Mouse (Mus musculus): ENCODE data around the gene Trak1. TPM values are rescaled to one million over a fixed set of nuclear protein-coding genes. Genes with fewer than 3 reads are reported as not detected.
A peak's percentile ranks its signal among the peaks of the same experiment; 100 is the strongest.
"Not testable (repeated sequence)": the region's sequence is repeated elsewhere in the genome, so short reads cannot be mapped to it uniquely, and the experiment has no call there.

Trak1 gene
- polyA plus RNA-seq, 1 experiment from 2014 or later: 18.2 TPM

DNA sequence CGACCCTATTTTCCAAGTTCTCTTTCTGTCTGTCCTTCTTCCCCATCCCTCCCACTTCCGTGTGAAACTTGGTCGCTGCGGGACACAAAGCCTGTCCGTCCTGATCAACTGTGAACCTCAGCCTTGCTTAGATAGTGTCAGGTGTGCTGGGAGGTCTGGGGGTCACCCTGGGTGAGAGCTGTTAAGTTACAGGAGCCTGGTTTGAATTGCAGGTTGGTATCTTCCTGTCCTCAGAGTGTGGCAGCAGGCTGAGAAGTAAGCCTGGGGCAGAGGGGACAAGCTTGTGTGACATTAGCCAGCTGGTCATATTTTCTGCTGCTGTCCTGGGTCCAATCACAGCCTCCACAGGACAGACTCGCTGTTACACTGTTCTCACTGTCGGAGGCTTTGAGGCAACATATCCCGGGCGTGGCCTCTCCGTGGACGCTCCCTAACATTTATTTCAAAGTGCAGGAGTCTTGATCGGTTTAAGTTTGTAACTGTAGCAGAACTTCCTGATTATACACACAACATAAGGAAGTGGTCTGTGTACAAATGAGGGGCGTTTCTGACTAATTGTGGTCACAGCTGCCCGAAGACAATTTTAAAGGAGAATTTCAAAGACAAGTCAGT lies 17.3 kb downstream of the Trak1 start:
- Histone ChIP-seq H3K4me1 (peaks cover 83% of the 10 kb centered on the region), H3K9me3 (no peaks in the 10 kb centered on the region), H3K27me3 (ENCODE audit: insufficient read depth, poor library complexity, severe bottlenecking) (no peaks in the 10 kb centered on the region), H3K4me3 (peak overlapping the region; percentile 55), H3K36me3 (peaks cover 6% of the 10 kb centered on the region; the same call in 1 of the 2 replicates), H3K27ac (peak overlapping the region; percentile 88)
- no peak for DNase-seq (ENCODE audit: low spot score)
- WGBS: 18% methylated on average over 14 of the region's 14 CpGs

DNA sequence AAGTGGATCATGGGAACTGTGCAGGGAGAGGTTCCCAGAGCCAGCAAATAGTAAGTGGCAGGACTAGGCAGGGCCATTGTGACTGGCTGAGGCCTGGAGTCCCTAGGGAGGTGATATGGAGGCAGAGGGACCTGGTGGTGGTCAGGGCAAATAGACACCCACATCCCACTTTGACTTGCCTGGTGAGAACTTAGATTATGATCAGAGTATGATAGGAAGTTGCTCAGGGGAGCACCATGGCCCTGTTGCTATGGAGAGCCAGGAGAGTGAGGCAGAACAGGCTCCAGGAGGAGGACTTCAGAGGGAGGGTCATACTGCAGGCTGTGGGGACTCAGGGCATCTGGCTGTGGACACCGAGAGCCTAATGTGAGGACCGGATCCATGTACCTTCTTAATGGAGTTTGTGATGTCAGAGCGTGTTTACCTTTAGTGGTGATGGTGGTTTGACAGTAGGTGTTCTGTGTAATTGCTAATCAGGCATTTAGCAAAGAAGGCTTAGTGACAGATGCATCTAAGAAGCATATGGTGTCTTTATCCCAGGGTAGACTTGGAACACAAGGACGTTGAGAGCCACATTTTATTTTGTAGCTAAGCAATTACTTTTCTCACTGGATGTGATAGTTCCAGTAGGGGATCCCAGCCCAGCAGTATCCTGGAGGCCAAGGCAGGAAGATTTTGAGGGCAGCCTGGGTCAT lies 18.7 kb downstream of the Trak1 start:
- H3K27ac ChIP-seq: peak overlapping the region; percentile 77; the same call in 1 of the 2 replicates
- DNase-seq (ENCODE audit: low spot score): no peak
- peaks cover 10% of the 10 kb centered on the region; the same call in 1 of the 2 replicates for H3K36me3 ChIP-seq
- peaks cover 80% of the 10 kb centered on the region for H3K4me1 ChIP-seq
- H3K9me3 ChIP-seq: no peaks in the 10 kb centered on the region
- H3K27me3 ChIP-seq (ENCODE audit: insufficient read depth, poor library complexity, severe bottlenecking): no peaks in the 10 kb centered on the region
- H3K4me3 ChIP-seq: no peak overlapping the region
- 73% methylated on average over 4 of the region's 4 CpGs for WGBS

DNA sequence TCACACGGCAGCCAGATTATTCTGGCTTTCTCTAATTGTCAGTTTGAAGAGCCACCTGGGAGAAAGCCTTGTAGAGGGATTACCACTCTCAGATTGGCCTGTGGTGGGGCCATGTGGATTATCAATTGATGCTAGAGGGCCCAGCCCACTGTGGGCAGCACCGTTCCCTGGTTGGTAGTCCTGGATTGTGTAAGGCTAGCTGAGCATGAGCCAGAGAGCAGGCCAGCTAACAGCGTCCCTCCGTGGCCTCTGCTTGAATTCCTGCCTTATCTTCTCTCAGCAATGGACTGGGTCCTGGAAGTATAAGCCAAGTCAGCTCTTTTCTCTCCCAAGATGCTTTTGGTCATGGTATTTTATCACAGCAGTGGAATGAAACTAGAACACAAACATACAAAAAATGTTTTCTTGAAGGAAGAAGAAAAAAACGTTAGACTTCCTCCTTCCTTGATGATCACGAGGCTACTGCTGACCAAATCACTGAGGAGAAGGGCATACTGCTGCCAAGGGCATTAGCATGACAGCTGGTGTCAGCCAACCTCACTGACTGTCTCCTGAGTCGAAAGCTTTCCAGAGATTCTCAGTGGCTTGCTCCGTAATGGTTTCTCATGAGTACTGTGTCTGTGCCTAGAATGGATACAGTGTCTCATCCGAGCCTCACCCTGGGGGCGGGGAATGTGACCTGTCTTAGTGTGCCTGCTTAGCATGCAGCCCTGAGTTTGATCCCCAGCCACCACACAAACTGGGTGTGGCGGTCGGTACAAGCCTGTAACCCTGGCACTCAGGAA lies 19.5 kb downstream of the Trak1 start:
- Histone ChIP-seq H3K36me3 (peaks cover 13% of the 10 kb centered on the region), H3K27me3 (ENCODE audit: insufficient read depth, poor library complexity, severe bottlenecking) (no peaks in the 10 kb centered on the region), H3K27ac (peak overlapping the region; percentile 77), H3K9me3 (no peaks in the 10 kb centered on the region), H3K4me3 (no peak overlapping the region), H3K4me1 (peaks cover 77% of the 10 kb centered on the region)
- no peak for DNase-seq (ENCODE audit: low spot score)
- WGBS: 41% methylated on average over 12 of the region's 12 CpGs

DNA sequence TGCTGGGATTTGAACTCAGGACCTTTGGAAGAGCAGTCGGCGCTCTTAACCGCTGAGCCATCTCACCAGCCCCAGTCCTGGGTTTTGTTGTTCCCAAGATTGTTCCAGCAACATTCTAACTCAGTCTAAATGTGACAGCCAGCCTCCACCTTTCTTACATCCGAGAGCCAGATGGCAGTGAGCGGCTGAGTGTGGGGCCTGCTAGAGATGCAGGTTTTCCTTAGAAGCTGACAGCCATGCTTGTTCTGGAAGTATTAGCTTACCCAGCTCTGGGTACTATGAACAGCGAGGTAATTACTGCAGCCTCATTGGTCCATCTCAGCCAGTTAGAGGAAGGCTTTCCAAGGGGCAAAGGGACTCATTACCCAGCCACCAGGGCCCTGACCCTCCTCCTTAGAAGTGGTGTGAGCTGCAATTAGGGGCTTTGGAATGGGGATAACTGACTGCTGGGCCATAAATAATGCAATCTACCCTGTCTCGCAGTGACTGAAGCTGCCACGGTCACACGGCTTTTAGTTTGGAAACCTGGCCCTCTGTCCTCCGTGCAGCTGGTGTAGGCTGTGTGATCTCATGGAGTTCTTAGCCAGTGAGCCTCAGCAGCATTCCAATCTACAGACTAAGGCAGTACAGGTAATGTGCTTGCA lies 22.1 kb downstream of the Trak1 start:
- Histone ChIP-seq H3K9me3 (no peaks in the 10 kb centered on the region), H3K27me3 (ENCODE audit: insufficient read depth, poor library complexity, severe bottlenecking) (no peaks in the 10 kb centered on the region), H3K4me1 (peaks cover 55% of the 10 kb centered on the region), H3K4me3 (no peak overlapping the region), H3K36me3 (peaks cover 17% of the 10 kb centered on the region), H3K27ac (peak overlapping the region; percentile 47)
- no peak for DNase-seq (ENCODE audit: low spot score)
- WGBS: 84% methylated on average over 10 of the region's 10 CpGs

DNA sequence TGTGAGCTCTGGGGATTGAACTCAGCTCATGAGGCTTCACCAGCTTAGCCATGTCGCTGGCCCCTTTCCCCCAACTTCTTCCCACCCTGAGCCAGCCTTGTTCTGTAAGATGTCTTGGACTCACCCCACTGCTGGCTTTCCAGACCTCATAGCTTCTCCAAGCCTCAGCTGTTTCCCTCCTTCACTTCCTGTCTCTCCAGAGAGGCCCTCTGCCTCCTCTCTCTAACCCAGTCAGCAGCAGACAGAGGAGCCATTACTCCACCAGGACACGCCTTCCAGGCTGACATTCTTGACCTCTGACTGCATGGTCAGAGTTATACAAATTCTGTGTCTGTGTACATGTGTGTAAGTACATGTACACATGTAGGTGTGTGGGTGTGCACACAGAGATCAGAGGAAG lies 23.1 kb downstream of the Trak1 start:
- no peaks in the 10 kb centered on the region for H3K27me3 ChIP-seq (ENCODE audit: insufficient read depth, poor library complexity, severe bottlenecking)
- peaks cover 17% of the 10 kb centered on the region for H3K36me3 ChIP-seq
- WGBS: 65% methylated on average over 2 of the region's 2 CpGs
- peak overlapping the region; percentile 47; the same call in 1 of the 2 replicates for H3K27ac ChIP-seq
- no peaks in the 10 kb centered on the region for H3K9me3 ChIP-seq
- no peak overlapping the region for H3K4me3 ChIP-seq
- peaks cover 45% of the 10 kb centered on the region for H3K4me1 ChIP-seq
- DNase-seq (ENCODE audit: low spot score): no peak

DNA sequence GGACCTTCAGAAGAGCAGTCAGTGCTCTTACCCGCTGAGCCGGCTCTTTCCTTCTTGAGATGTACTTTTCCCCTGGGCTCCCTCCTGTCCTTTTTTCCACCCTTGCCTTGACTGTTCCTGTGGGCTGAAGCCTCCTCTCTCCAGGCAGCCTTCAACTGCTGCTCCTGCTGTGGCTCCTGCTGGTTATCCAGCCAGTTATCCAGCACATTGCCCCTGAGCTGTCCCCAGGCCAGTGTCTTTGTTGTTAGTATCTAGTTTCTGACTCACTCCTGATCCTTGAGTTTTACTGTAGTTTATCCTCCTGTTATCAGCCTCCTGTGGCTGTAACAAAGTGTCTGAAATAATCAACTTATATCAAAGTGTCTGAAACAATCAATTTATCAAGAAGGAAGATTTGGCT lies 23.8 kb downstream of the Trak1 start:
- no peak for DNase-seq (ENCODE audit: low spot score)
- 84% methylated on average over 2 of the region's 2 CpGs for WGBS
- H3K4me1 ChIP-seq: peaks cover 39% of the 10 kb centered on the region
- peak overlapping the region; percentile 65; the same call in 1 of the 2 replicates for H3K27ac ChIP-seq
- peaks cover 17% of the 10 kb centered on the region for H3K36me3 ChIP-seq
- H3K4me3 ChIP-seq: no peak overlapping the region
- no peaks in the 10 kb centered on the region for H3K27me3 ChIP-seq (ENCODE audit: insufficient read depth, poor library complexity, severe bottlenecking)
- no peaks in the 10 kb centered on the region for H3K9me3 ChIP-seq

DNA sequence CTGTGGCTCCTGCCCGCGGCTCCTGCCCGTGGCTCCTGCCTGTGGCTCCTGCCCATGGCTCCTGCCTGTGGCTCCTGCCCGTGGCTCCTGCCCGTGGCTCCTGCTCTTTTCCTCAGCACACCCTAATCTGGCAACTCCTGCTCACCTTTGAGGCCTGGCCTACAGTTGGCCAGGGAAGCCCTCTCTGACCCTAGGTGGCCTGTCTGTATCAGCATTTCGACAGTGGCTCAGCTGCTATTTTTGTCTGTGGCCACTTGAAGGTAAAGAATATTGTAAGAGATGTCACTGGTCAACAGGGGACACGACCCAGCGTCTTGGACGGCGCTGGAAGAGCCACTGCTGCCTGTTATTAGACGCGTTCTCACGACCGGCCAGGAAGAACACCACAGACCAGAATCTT lies 24.7 kb downstream of the Trak1 start:
- WGBS: 82% methylated on average over 14 of the region's 14 CpGs
- Histone ChIP-seq H3K9me3 (no peaks in the 10 kb centered on the region), H3K27me3 (ENCODE audit: insufficient read depth, poor library complexity, severe bottlenecking) (no peaks in the 10 kb centered on the region), H3K4me1 (peaks cover 29% of the 10 kb centered on the region), H3K27ac (peak overlapping the region; percentile 53; the same call in 1 of the 2 replicates), H3K36me3 (peaks cover 17% of the 10 kb centered on the region), H3K4me3 (no peak overlapping the region)
- DNase-seq (ENCODE audit: low spot score): no peak

DNA sequence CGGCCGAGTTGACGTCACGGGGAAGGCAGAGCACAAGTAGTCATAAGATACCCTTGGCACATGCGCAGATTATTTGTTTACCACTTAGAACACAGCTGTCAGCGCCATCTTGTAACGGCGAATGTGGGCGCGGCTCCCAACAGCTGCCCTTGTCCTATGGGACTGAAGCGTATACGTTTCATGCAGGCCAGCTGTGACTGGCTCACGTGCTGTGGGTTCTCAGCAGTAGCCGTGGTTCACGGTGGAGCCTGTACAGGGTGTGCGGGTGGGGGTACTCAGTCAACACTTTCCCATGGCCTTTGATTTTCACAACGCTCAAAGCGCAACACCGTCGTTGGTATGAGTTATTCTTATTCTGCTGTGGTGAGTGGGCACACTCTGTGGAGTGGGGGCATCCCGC lies 31.0 kb downstream of the Trak1 start:
- Histone ChIP-seq H3K27ac (peak overlapping the region; percentile 89), H3K4me1 (peaks cover 47% of the 10 kb centered on the region)
- H3K4me3 ChIP-seq; H3K9me3 ChIP-seq; H3K27me3 ChIP-seq (ENCODE audit: insufficient read depth, poor library complexity, severe bottlenecking); DNase-seq (ENCODE audit: low spot score); H3K36me3 ChIP-seq: not testable (repeated sequence)
- 96% methylated on average over 17 of the region's 21 CpGs for WGBS

DNA sequence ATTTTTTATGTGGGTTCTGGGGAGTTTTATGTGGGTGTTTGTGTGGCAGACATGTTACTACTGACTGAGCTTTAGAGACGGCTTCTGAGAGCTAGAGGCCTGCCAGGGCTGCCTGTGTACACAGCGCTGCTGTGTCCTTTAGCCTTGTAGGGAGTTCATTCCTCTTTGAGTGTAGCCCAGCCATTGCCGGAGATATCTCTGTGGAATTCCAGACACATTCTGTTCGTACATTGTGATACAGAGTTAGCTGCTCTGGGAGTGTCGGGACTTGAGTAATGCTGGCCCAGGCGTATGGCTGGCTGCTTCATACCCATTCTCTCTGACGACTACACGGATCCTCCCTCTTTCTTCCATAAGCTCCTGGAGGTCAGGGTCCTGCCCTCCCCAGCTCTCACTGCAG lies 31.9 kb downstream of the Trak1 start:
- WGBS: 38% methylated on average over 8 of the region's 8 CpGs
- Histone ChIP-seq H3K27me3 (ENCODE audit: insufficient read depth, poor library complexity, severe bottlenecking) (no peaks in the 10 kb centered on the region), H3K9me3 (no peaks in the 10 kb centered on the region), H3K36me3 (peaks cover 4% of the 10 kb centered on the region; the same call in 1 of the 2 replicates), H3K27ac (peak overlapping the region; percentile 89), H3K4me3 (peak overlapping the region; percentile 29; the same call in 1 of the 2 replicates), H3K4me1 (peaks cover 55% of the 10 kb centered on the region)
- DNase-seq (ENCODE audit: low spot score): peak; percentile 87

DNA sequence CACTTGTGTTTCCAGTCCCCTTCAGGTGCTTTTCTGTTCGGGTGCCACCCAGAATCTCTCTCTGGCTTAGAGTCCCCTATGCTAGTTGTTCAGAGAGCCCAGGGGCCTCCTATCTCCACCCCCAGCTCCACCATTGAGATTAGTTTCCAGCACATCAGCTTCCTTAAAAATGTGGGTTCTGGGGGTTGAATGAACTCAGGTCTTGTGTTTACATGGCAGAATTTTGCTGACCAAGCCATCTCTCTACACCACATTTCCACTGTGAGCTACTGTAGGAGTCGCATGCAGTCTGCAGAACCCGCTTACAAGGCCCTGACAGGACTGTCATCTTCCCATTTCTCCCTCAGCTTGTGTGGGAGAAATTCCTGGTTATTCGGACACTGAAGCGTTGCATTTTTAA lies 32.8 kb downstream of the Trak1 start:
- no peaks in the 10 kb centered on the region for H3K9me3 ChIP-seq

DNA sequence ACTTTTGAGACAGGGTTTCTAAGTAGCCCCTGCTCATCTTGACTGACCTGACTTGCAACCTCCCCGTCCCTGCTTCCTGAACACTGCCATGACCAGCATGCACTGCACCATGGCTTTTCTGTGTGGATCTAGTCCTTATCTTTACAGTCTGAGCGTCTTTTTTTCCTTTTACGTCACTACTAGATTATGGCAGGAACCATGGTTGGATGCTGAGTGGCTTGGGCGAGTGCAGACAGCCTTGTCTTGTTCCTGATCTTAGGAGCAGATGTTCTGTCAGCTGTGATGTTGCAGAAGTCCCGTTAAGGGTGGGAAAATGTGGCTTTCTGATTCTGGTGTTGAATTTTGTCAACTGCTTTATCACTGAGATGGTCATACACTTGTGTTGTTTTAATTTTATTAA lies 34.1 kb downstream of the Trak1 start:
- H3K27me3 ChIP-seq (ENCODE audit: insufficient read depth, poor library complexity, severe bottlenecking): no peaks in the 10 kb centered on the region
- no peak for DNase-seq (ENCODE audit: low spot score)
- no peak overlapping the region for H3K4me3 ChIP-seq
- WGBS: 5% methylated on average over 5 of the region's 5 CpGs
- H3K9me3 ChIP-seq: no peaks in the 10 kb centered on the region
- H3K4me1 ChIP-seq: peaks cover 78% of the 10 kb centered on the region
- H3K27ac ChIP-seq: peak overlapping the region; percentile 89
- H3K36me3 ChIP-seq: peaks cover 4% of the 10 kb centered on the region; the same call in 1 of the 2 replicates

More for the DNA sequence above, 32.8 kb downstream of the Trak1 start:
- Histone ChIP-seq H3K4me3 (no peak overlapping the region), H3K36me3 (peaks cover 4% of the 10 kb centered on the region; the same call in 1 of the 2 replicates), H3K4me1 (peaks cover 64% of the 10 kb centered on the region), H3K27ac (peak overlapping the region; percentile 89), H3K27me3 (ENCODE audit: insufficient read depth, poor library complexity, severe bottlenecking) (no peaks in the 10 kb centered on the region)
- 88% methylated on average over 5 of the region's 5 CpGs for WGBS
- DNase-seq (ENCODE audit: low spot score): no peak

DNA sequence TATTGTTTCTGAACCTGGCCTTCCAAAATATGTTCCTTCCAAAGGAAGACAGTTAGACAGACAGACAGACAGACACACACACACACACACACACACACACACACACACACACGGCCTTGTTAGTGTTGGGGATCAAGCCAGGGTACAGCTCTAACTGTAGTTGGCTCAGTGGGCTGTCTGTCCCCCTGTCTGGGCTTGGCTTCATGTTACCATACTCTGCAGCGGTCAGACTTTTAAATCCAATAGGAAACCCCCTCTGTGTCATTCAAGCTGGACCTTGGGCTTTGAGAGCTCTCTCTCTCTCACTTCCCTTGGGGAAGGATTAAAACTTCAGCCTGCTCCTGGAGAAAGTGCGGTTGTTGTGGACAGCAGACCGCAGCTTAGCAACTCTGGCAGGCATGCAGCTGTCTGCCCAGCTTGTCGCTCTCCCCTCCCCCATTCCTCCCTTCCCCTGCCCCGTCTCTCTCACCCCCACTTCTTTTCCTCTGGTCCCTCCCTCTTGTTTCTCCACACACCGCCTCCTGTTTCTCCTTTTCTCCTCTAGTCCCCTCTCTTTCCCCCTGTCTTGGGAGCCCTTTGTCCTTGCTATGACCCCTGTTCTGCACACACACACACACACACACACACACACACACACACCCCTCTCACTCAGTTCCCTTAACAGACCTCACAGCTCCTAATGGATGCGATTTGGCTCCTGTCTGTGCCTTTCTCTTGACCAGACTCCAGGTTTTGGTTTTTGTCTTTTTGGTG lies 34.8 kb downstream of the Trak1 start:
- H3K27me3 ChIP-seq (ENCODE audit: insufficient read depth, poor library complexity, severe bottlenecking): no peaks in the 10 kb centered on the region
- under 1% methylated on average over 8 of the region's 8 CpGs for WGBS
- peaks cover 4% of the 10 kb centered on the region; the same call in 1 of the 2 replicates for H3K36me3 ChIP-seq
- H3K27ac ChIP-seq: peak overlapping the region; percentile 89
- H3K4me1 ChIP-seq: peaks cover 84% of the 10 kb centered on the region
- H3K4me3 ChIP-seq: peak overlapping the region; percentile 40
- DNase-seq (ENCODE audit: low spot score): peak; percentile 92
- no peaks in the 10 kb centered on the region for H3K9me3 ChIP-seq

Measured in heart, embryonic 10.5 days (tissue).